Mouse (Mus musculus) liver, embryonic 14.5 days (tissue): Measurements from ENCODE around the gene Dlg2. TPM values are rescaled to one million over a fixed set of nuclear protein-coding genes. Genes with fewer than 3 reads are reported as not detected.

Source experiments
- ATAC-seq: fragments of 200-750 bp; cut with Nextera tagmentation; 2 replicates; pipeline ENCODE4 v1.8.0; 2017; ENCODE audit warnings: moderate number of reproducible peaks, mild to moderate bottlenecking, moderate library complexity; ENCODE audit not compliant: insufficient read depth
- DNase-seq, 3 experiments: peaks; one replicate each; pipeline ENCODE4 v3.0.0-alpha.2; 2012 to 2013; ENCODE audit warnings: low read depth in 3 of 3, low spot score in 3 of 3
- H3K27ac ChIP-seq: fragments of 300-500 bp; sonication (generic); 2 replicates; pipeline ENCODE4 v1.5.1; 2014; ENCODE audit warnings: moderate library complexity, mild to moderate bottlenecking, control low read depth, inconsistent platforms
- H3K27me3 ChIP-seq: fragments of 300-500 bp; sonication (generic); 2 replicates; pipeline ENCODE4 v1.6.1; 2014; ENCODE audit warnings: mild to moderate bottlenecking, low read length, moderate library complexity; ENCODE audit not compliant: control insufficient read depth, insufficient read depth
- H3K36me3 ChIP-seq: fragments of 300-500 bp; sonication (generic); replicated peaks from 2 replicates; pipeline ENCODE4 v1.6.1; 2014; ENCODE audit warnings: low read depth; ENCODE audit not compliant: control insufficient read depth, insufficient read depth
- H3K4me1 ChIP-seq, 2 experiments: fragments of 200-500 bp in 1 of 2; fragments of 300-500 bp in 1 of 2; sonication (generic) in 1 of 2; replicated peaks; 2 replicates each; pipeline ENCODE4 v1.6.1; 2012 to 2014; ENCODE audit warnings: antibody characterized with exemption in 1 of 2, inconsistent platforms in 1 of 2, low read length in 1 of 2; ENCODE audit not compliant: control insufficient read depth in 2 of 2, insufficient read depth in 2 of 2
- H3K4me2 ChIP-seq: fragments of 300-500 bp; sonication (generic); 2 replicates; pipeline ENCODE4 v1.6.1; 2014; ENCODE audit warnings: low read depth, mild to moderate bottlenecking, control low read depth, moderate library complexity
- H3K4me3 ChIP-seq, 2 experiments: fragments of 200-500 bp in 1 of 2; fragments of 300-500 bp in 1 of 2; sonication (generic) in 1 of 2; 2 replicates each; pipeline ENCODE4 v1.5.1; 2012 to 2014; ENCODE audit warnings: low read depth in 2 of 2, low read length in 2 of 2, mild to moderate bottlenecking in 2 of 2, control low read depth in 1 of 2, inconsistent platforms in 1 of 2, moderate library complexity in 1 of 2; ENCODE audit not compliant: insufficient read depth in 1 of 2
- H3K9ac ChIP-seq: fragments of 300-500 bp; sonication (generic); replicated peaks from 2 replicates; pipeline ENCODE4 v1.6.1; 2014; ENCODE audit warnings: mild to moderate bottlenecking, control low read depth, moderate library complexity
- H3K9me3 ChIP-seq: fragments of 300-500 bp; sonication (generic); 2 replicates; pipeline ENCODE4 v1.6.1; 2016; ENCODE audit warnings: low read length, mixed read lengths; ENCODE audit not compliant: control insufficient read depth
- CTCF ChIP-seq: IDR thresholded peaks from 2 replicates; pipeline ENCODE4 v1.5.1; 2016; ENCODE audit warnings: antibody characterized with exemption, low read depth, control low read depth
- EP300 ChIP-seq: IDR thresholded peaks from 2 replicates; pipeline ENCODE4 v1.6.1; 2016; ENCODE audit warnings: antibody characterized with exemption, low read depth
- WGBS: fragments of 180-500 bp; shearing (Covaris S2); extraction: QIAGEN DNeasy Blood & Tissue Kit; methylation state at CpG from one replicate; pipeline ENCODE4 v1.1.7; 2014; ENCODE audit not compliant: insufficient replicate concordance; 5-methylcytosine and 5-hydroxymethylcytosine counted together
- polyA plus RNA-seq, 2 experiments: library from polyadenylated mRNA; depleted of rRNA in 1 of 2; stranded (reverse) in 1 of 2; unstranded in 1 of 2; fragments of >200 nt; fragmentation: Nextera tagmentation in 1 of 2; extraction: Ambion mirVana in 1 of 2; gene quantifications; 2 replicates each; pipeline versions ENCODE4 v1.2.1 to v1.2.3; 2012 to 2014

Gene Dlg2
- polyA plus RNA-seq, 2 experiments, result 0.33 to 0.44 TPM

- ATAC-seq (no peak), DNase-seq (no peak)
- Histone ChIP-seq H3K4me2 (no peak overlapping the region), H3K36me3 (no peaks in the 10 kb centered on the region), H3K4me3 (no peak overlapping the region), H3K27me3 (no peaks in the 10 kb centered on the region), H3K9me3 (no peaks in the 10 kb centered on the region), H3K27ac (no peak overlapping the region), H3K9ac (no peak overlapping the region), H3K4me1 (no peaks in the 10 kb centered on the region)
- no peak for TF ChIP-seq CTCF
- TF ChIP-seq EP300, result no peak
- WGBS, result 53% methylated on average over 9 of the region's 9 CpGs
Observed at GRCm38 (mm10) chr7:90539481-90540402, 63.3 kb downstream of the Dlg2 start.

DNA sequence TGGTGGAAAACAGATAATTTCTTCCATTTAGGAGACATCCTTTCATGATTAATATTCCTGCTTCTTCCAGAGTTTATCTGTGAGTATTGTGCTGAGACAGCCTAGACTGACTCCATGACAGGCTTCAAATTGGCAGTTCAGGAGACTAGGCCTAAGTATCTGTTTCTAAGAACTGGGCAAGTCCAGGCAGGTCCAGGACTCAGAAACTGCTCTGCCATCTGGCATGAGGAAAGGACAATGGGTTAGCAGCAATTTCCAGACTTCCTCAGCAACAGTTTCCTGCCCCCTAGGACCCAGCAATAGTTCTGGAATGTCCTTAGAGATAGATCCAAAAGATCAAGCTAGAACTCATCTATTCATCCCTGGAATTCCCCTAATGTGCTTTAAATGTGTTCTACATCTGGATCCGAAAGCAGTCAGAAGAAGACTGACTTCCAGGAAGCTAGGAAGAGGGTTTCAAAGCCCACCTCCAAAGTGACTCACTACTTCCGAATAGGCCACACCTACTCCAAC, 64.4 kb downstream of the Dlg2 start:
- Histone ChIP-seq H3K4me3 (no peak overlapping the region), H3K9ac (no peak overlapping the region), H3K9me3 (no peaks in the 10 kb centered on the region), H3K4me2 (no peak overlapping the region), H3K27ac (no peak overlapping the region), H3K36me3 (no peaks in the 10 kb centered on the region), H3K4me1 (no peaks in the 10 kb centered on the region), H3K27me3 (no peaks in the 10 kb centered on the region)
- no peak for TF ChIP-seq CTCF
- TF ChIP-seq EP300, result no peak
- 51% methylated on average over 2 of the region's 2 CpGs for WGBS
- ATAC-seq, result no peak
- DNase-seq, result no peak

DNA sequence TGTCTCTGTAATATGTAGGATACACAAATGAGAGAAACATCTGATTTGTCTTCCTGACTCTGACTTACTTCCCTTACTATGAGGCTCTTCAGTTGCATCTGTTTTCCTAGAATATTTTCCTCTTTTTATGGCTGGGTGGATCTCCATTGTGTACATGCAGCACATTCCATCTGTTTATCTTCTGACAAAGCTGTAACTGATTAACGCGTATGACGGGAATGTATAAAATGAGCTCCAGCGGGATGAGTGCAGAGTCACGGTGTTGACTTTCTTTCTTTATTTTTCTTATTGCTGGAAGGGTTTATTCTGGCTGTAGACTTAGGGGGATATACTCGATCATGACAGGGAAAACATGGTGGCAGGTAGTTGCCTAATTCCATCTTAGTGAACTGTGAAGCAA, 76.9 kb downstream of the Dlg2 start:
- no peak for ATAC-seq
- DNase-seq, result no peak
- H3K27ac ChIP-seq, result no peak overlapping the region
- no peaks in the 10 kb centered on the region for H3K36me3 ChIP-seq
- WGBS, result 77% methylated on average over 6 of the region's 6 CpGs
- TF ChIP-seq CTCF (no peak), EP300 (no peak)
- no peak overlapping the region for H3K4me2 ChIP-seq
- H3K4me1 ChIP-seq, result no peaks in the 10 kb centered on the region
- H3K4me3 ChIP-seq, result no peak overlapping the region
- no peaks in the 10 kb centered on the region for H3K9me3 ChIP-seq
- no peak overlapping the region for H3K9ac ChIP-seq
- no peaks in the 10 kb centered on the region for H3K27me3 ChIP-seq

- Histone ChIP-seq H3K4me3 (no peak overlapping the region), H3K36me3 (no peaks in the 10 kb centered on the region), H3K27me3 (no peaks in the 10 kb centered on the region), H3K9me3 (no peaks in the 10 kb centered on the region), H3K9ac (no peak overlapping the region), H3K4me1 (no peaks in the 10 kb centered on the region), H3K4me2 (no peak overlapping the region), H3K27ac (no peak overlapping the region)
- no peak for ATAC-seq
- TF ChIP-seq CTCF, result no peak
- no peak for TF ChIP-seq EP300
- DNase-seq, result no peak
- WGBS, result 71% methylated on average over 2 of the region's 2 CpGs
Observed at GRCm38 (mm10) chr7:90554421-90554820, 77.9 kb downstream of the Dlg2 start.

GRCm38 (mm10) chr7:90569130-90569529, 92.7 kb downstream of the Dlg2 start:
- no peak for TF ChIP-seq CTCF
- no peak for TF ChIP-seq EP300
- WGBS, result 52% methylated on average over 7 of the region's 7 CpGs
- Histone ChIP-seq H3K36me3 (no peaks in the 10 kb centered on the region), H3K27me3 (no peaks in the 10 kb centered on the region), H3K4me2 (no peak overlapping the region), H3K4me3 (no peak overlapping the region), H3K4me1 (no peaks in the 10 kb centered on the region), H3K27ac (no peak overlapping the region), H3K9ac (no peak overlapping the region), H3K9me3 (no peaks in the 10 kb centered on the region)
- no peak for DNase-seq
- no peak for ATAC-seq
